Mouse (Mus musculus) stomach, embryonic 15.5 days (tissue): Measurements from ENCODE around the gene Zfhx3. TPM values are rescaled to one million over a fixed set of nuclear protein-coding genes. Genes with fewer than 3 reads are reported as not detected.

Experiments used
- ATAC-seq: fragments of 200-750 bp; cut with Nextera tagmentation; 2 replicates; pipeline ENCODE4 v1.8.0; 2017; ENCODE audit warnings: low read depth, moderate number of reproducible peaks, moderate TSS enrichment; ENCODE audit not compliant: insufficient read depth, low FRiP score
- H3K27ac ChIP-seq: fragments of 300-500 bp; sonication (generic); 2 replicates; pipeline ENCODE4 v1.5.1; 2015; ENCODE audit warnings: mild to moderate bottlenecking, inconsistent platforms
- H3K27me3 ChIP-seq: fragments of 300-500 bp; sonication (generic); replicated peaks from 2 replicates; pipeline ENCODE4 v1.6.1; 2015; ENCODE audit warnings: inconsistent platforms
- H3K36me3 ChIP-seq: fragments of 300-500 bp; sonication (generic); 2 replicates; pipeline ENCODE4 v1.6.1; 2015; ENCODE audit warnings: inconsistent platforms
- H3K4me1 ChIP-seq: fragments of 300-500 bp; sonication (generic); 2 replicates; pipeline ENCODE4 v1.6.1; 2015; ENCODE audit warnings: inconsistent platforms
- H3K4me2 ChIP-seq: fragments of 300-500 bp; sonication (generic); 2 replicates; pipeline ENCODE4 v1.6.1; 2015; ENCODE audit warnings: mild to moderate bottlenecking, inconsistent platforms
- H3K4me3 ChIP-seq: fragments of 300-500 bp; sonication (generic); replicated peaks from 2 replicates; pipeline ENCODE4 v1.5.1; 2015; ENCODE audit warnings: inconsistent platforms
- H3K9ac ChIP-seq: fragments of 300-500 bp; sonication (generic); 2 replicates; pipeline ENCODE4 v1.6.1; 2015; ENCODE audit warnings: inconsistent platforms
- H3K9me3 ChIP-seq: fragments of 300-500 bp; sonication (generic); 2 replicates; pipeline ENCODE4 v1.6.1; 2016; ENCODE audit warnings: inconsistent platforms
- WGBS: fragments of 180-500 bp; shearing (Covaris S2); methylation state at CpG from one replicate; pipeline ENCODE4 v1.1.7; 2015; 5-methylcytosine and 5-hydroxymethylcytosine counted together
- polyA plus RNA-seq: library from polyadenylated mRNA; unstranded; fragments of >200 nt; fragmentation: Nextera tagmentation; extraction: Ambion mirVana; gene quantifications from 2 replicates; pipeline ENCODE4 v1.2.1, GENCODE M21; 2015

Gene Zfhx3
- polyA plus RNA-seq, 1 experiment from 2014 or later = 12.9 TPM

DNA sequence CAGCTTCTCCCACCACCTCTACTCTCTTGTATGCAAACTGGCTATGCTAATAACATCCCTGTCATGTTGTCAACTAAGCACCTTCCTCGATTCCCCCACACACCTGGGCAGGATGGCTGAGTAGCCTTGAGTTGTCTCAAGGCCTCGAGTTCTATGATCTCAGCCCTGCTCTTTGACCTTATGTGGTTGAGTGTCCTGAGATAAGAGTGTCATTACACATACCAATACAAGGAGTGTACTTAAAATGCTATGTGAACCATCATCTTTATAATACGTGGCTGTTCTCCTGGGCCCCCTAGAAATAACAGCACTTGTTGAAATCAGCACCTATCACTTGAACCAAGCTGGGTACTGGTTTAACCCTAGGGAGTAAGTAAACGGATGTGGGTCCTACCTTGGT is 492.1 kb downstream of the Zfhx3 start:
- Histone ChIP-seq H3K4me1 (no peaks in the 10 kb centered on the region; the same call in 1 of the 2 replicates), H3K36me3 (no peaks in the 10 kb centered on the region), H3K27ac (no peak overlapping the region), H3K4me2 (no peak overlapping the region), H3K9ac (no peak overlapping the region), H3K27me3 (no peaks in the 10 kb centered on the region), H3K9me3 (no peaks in the 10 kb centered on the region), H3K4me3 (no peak overlapping the region)
- ATAC-seq = no peak
- 62% methylated on average over 4 of the region's 4 CpGs for WGBS

DNA sequence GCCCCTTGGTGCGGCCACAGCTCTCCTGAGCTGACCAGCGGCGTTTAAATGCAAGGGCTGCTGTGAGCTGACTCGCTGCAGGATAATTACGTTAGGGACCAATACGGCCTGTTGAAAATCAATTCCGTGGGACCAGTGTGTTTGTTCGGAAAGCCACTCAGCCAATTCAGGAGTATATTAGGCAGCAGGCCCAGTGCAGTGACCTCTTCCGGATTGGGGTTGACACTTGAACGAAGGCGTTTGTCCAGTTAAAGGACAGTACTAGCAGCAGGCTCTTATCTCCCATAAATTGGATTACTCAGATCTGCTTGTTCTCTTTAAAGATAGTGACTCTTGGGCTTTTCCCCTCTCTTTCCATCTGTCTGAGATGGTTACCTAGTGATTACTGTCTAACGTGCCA is 493.9 kb downstream of the Zfhx3 start:
- ATAC-seq = no peak
- Histone ChIP-seq H3K27me3 (no peaks in the 10 kb centered on the region), H3K9ac (no peak overlapping the region), H3K36me3 (no peaks in the 10 kb centered on the region), H3K4me1 (no peaks in the 10 kb centered on the region), H3K9me3 (no peaks in the 10 kb centered on the region), H3K27ac (no peak overlapping the region), H3K4me2 (no peak overlapping the region), H3K4me3 (no peak overlapping the region)
- 70% methylated on average over 12 of the region's 12 CpGs for WGBS

- no peak overlapping the region for H3K27ac ChIP-seq
- H3K36me3 ChIP-seq = no peaks in the 10 kb centered on the region
- no peaks in the 10 kb centered on the region for H3K4me1 ChIP-seq
- no peak overlapping the region for H3K4me3 ChIP-seq
- H3K4me2 ChIP-seq = no peak overlapping the region
- no peak for ATAC-seq
- H3K9me3 ChIP-seq = no peaks in the 10 kb centered on the region
- H3K9ac ChIP-seq = no peak overlapping the region
- no peaks in the 10 kb centered on the region for H3K27me3 ChIP-seq
- 87% methylated on average over 13 of the region's 13 CpGs for WGBS
Observed at GRCm38 (mm10) chr8:108437316-108437830, 494.9 kb downstream of the Zfhx3 start.

DNA sequence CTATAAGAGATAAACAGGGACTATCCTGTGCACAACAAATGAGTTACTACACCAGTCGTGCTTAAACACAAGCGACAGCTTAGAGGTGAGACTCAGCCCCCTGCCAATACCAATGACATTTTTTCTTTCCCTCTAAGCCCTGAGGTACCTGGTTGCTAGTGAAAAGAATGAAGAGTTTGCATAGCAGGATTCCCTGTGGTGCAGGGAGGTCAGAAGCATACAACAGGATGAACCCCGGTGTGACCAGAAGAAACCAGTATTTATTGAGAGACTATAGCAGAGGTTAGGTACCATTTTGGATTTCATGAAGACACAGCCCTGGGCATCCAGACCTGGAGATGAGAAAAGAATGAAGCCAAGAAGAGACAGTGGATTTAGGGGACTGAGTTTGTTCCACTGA is 498.0 kb downstream of the Zfhx3 start:
- Histone ChIP-seq H3K9ac (no peak overlapping the region), H3K27me3 (no peaks in the 10 kb centered on the region), H3K4me1 (no peaks in the 10 kb centered on the region), H3K4me2 (no peak overlapping the region), H3K27ac (no peak overlapping the region), H3K9me3 (no peaks in the 10 kb centered on the region), H3K36me3 (no peaks in the 10 kb centered on the region), H3K4me3 (no peak overlapping the region)
- ATAC-seq = no peak
- WGBS = 62% methylated on average over 3 of the region's 3 CpGs

DNA sequence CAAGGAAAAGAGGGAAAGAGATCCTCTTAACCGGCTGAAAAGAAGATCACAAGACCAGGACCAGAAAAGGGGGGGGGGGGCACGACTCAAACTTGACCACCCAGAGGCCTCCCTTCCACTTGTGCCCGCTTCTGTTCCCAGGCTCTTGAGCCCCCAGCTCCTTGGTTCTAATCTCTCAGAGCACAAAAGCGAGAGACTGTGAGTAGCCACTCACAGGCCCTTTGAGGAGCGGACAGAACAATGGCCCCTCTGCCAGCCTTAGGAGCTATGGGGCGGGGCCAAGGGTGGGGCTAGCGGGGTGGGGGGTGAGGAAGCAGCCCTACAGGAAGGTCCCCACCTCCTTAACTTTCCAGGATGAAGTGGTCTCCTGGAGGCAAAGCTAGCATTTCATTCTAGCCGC is 508.4 kb downstream of the Zfhx3 start:
- H3K4me2 ChIP-seq = no peak overlapping the region
- no peaks in the 10 kb centered on the region for H3K27me3 ChIP-seq
- H3K9ac ChIP-seq = no peak overlapping the region
- no peaks in the 10 kb centered on the region for H3K9me3 ChIP-seq
- no peaks in the 10 kb centered on the region for H3K36me3 ChIP-seq
- 38% methylated on average over 8 of the region's 8 CpGs for WGBS
- H3K27ac ChIP-seq = no peak overlapping the region
- H3K4me1 ChIP-seq = no peaks in the 10 kb centered on the region
- H3K4me3 ChIP-seq = no peak overlapping the region
- ATAC-seq = no peak

DNA sequence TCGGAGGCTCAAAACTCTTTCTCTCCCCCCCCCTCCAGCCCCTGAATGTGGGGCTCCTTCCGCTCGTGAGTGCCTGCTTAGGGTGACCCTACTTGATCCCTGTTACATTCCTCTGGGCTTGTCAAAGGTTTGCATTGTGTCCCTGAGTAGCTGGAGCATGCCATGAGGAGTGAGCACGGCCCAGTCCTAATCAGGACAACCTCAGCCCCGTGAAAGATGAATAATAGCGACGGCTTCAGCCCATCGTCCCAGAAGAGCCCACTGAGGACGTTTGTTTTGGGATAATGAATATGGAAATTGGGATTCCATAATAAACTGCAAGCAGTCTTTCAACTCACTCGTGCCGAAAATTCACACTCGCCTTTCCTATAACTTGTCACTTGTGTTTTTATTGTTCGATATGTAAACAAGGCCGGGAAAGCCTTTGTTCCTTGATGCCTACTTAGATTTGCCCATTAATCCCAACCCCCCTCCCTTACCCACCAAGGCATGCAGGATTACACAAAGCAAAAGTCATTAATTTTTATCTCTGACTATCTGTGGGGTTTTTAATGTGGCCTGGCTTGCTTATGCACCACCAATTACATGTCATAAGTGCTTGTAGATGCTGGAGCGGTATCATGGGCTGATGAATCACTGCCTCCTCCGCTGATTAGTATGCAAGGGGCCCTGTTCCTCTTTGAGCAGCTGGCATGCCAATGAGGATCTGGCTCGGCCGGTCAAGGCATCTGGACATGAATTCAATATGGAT is 512.3 kb downstream of the Zfhx3 start:
- Histone ChIP-seq H3K27ac (no peak overlapping the region), H3K4me3 (no peak overlapping the region), H3K9me3 (no peaks in the 10 kb centered on the region), H3K36me3 (no peaks in the 10 kb centered on the region), H3K4me2 (no peak overlapping the region), H3K4me1 (no peaks in the 10 kb centered on the region), H3K27me3 (no peaks in the 10 kb centered on the region), H3K9ac (no peak overlapping the region)
- WGBS = 63% methylated on average over 18 of the region's 18 CpGs
- ATAC-seq = no peak

- Histone ChIP-seq H3K4me3 (no peak overlapping the region), H3K36me3 (no peaks in the 10 kb centered on the region), H3K9me3 (no peaks in the 10 kb centered on the region), H3K9ac (no peak overlapping the region), H3K27me3 (no peaks in the 10 kb centered on the region), H3K4me1 (no peaks in the 10 kb centered on the region), H3K4me2 (no peak overlapping the region), H3K27ac (no peak overlapping the region)
- no peak for ATAC-seq
- WGBS = 65% methylated on average over 6 of the region's 6 CpGs
Observed at GRCm38 (mm10) chr8:108466653-108467052, 524.2 kb downstream of the Zfhx3 start.

GRCm38 (mm10) chr8:108467172-108468035 is 525.0 kb downstream of the Zfhx3 start:
- WGBS = 77% methylated on average over 19 of the region's 19 CpGs

DNA sequence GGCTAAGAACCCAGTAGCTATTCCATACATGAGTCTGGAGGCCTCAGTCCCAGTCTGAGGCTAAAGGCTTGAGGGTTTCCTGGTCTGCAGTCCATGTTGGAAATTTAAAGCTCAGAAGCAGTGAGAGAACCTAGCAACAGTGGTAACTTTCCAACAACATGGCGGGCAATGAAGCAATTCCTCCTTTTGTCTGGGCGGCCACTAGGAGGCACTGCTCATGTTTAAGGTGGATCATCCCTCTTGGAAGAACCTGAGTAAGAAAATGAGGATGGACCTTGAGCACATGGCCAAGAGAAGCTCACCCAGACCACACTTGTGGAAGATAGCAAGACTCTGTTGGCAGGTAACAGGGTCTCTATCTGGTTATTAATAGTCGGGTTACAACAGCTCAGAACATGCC is 527.8 kb downstream of the Zfhx3 start:
- Histone ChIP-seq H3K9ac (no peak overlapping the region), H3K9me3 (no peaks in the 10 kb centered on the region), H3K27ac (no peak overlapping the region), H3K4me1 (0 out of 2 replicates have a peak, but pooled peaks cover 5% of the 10 kb centered on the region), H3K27me3 (no peaks in the 10 kb centered on the region), H3K4me2 (no peak overlapping the region), H3K36me3 (no peaks in the 10 kb centered on the region), H3K4me3 (no peak overlapping the region)
- no peak for ATAC-seq
- 98% methylated on average over 3 of the region's 3 CpGs for WGBS

More at GRCm38 (mm10) chr8:108467172-108468035, 525.0 kb downstream of the Zfhx3 start:
- ATAC-seq = no peak
- no peaks in the 10 kb centered on the region for H3K9me3 ChIP-seq
- H3K27ac ChIP-seq = no peak overlapping the region
- no peak overlapping the region for H3K9ac ChIP-seq
- no peaks in the 10 kb centered on the region for H3K36me3 ChIP-seq
- no peaks in the 10 kb centered on the region for H3K27me3 ChIP-seq
- no peak overlapping the region for H3K4me2 ChIP-seq
- H3K4me1 ChIP-seq = no peaks in the 10 kb centered on the region
- no peak overlapping the region for H3K4me3 ChIP-seq

DNA sequence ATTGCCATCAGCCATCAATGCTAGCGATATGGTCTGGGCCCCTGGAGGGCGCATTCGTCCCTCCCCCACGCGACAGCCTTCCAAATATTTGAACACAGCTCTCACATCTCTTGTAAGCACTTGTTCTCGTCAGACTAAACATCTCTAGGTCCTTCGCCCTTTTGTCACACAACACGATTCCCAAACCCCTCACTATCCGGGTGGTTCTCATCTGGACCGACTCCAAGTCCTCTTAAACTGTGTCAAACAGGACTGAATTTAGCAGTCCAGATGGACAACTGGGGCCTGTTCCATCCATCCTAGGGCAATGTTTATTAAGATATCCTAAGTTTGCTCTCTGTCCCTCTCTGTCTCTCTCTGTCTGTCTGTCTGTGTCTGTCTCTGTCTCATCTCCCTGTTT is 532.1 kb downstream of the Zfhx3 start:
- Histone ChIP-seq H3K9ac (no peak overlapping the region), H3K36me3 (no peaks in the 10 kb centered on the region), H3K4me3 (no peak overlapping the region), H3K4me1 (0 out of 2 replicates have a peak, but pooled peaks cover 5% of the 10 kb centered on the region), H3K27ac (no peak overlapping the region), H3K9me3 (no peaks in the 10 kb centered on the region), H3K27me3 (no peaks in the 10 kb centered on the region), H3K4me2 (no peak overlapping the region)
- 45% methylated on average over 10 of the region's 10 CpGs for WGBS
- no peak; the same call in 1 of the 2 replicates for ATAC-seq

GRCm38 (mm10) chr8:108478131-108478530 is 535.7 kb downstream of the Zfhx3 start:
- 0 out of 2 replicates have a peak, but pooled peaks cover 5% of the 10 kb centered on the region for H3K4me1 ChIP-seq
- no peaks in the 10 kb centered on the region for H3K36me3 ChIP-seq
- WGBS = 74% methylated on average over 8 of the region's 8 CpGs
- H3K4me3 ChIP-seq = no peak overlapping the region
- H3K9me3 ChIP-seq = no peaks in the 10 kb centered on the region
- no peak for ATAC-seq
- no peak overlapping the region for H3K27ac ChIP-seq
- H3K4me2 ChIP-seq = no peak overlapping the region
- no peak overlapping the region for H3K9ac ChIP-seq
- H3K27me3 ChIP-seq = no peaks in the 10 kb centered on the region

DNA sequence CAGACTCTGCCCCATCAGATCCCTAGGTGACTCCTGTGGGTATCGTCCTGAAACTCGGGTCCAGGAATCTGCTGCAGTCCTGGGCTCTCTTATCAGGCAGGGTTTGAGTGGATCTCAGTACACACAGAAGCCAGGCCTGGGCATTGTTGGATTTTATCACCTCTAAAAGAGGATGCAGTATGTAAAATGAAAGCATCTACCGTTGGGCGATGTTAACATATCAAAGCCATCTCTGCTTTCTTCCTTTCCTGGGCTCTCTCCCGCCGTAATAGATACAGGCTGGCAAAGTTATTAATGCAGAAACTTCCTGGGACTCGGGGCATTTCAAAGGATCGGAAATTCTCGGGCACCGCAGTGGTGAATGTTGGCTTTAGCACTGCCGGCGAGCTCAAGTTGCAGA is 537.7 kb downstream of the Zfhx3 start:
- Histone ChIP-seq H3K4me1 (no peaks in the 10 kb centered on the region), H3K4me2 (no peak overlapping the region), H3K9me3 (no peaks in the 10 kb centered on the region), H3K36me3 (no peaks in the 10 kb centered on the region), H3K27ac (no peak overlapping the region), H3K4me3 (no peak overlapping the region), H3K27me3 (no peaks in the 10 kb centered on the region), H3K9ac (no peak overlapping the region)
- 79% methylated on average over 12 of the region's 12 CpGs for WGBS
- ATAC-seq = no peak
